Mouse (Mus musculus) bone marrow, adult 2 months (tissue): ENCODE results near the gene G0s2.

Experiments
- CTCF ChIP-seq: fragments of 200-500 bp; IDR thresholded peaks from 2 replicates; pipeline ENCODE4 v1.5.1; 2011; ENCODE audit warnings: low read length, control low read depth; ENCODE audit not compliant: control insufficient read depth, insufficient read depth
- POLR2A ChIP-seq: fragments of 200-500 bp; IDR thresholded peaks from 2 replicates; pipeline ENCODE4 v1.6.1; 2011; ENCODE audit warnings: low read depth, mild to moderate bottlenecking, control low read depth, low read length, borderline replicate concordance; ENCODE audit not compliant: control insufficient read depth

GRCm38 (mm10) chr1:193226114-193226513, 46.9 kb downstream of the G0s2 start:
- TF ChIP-seq CTCF (no peak), POLR2A (no peak)
